Mouse (Mus musculus): ENCODE data around the gene Qk.

The Qk gene

DNA sequence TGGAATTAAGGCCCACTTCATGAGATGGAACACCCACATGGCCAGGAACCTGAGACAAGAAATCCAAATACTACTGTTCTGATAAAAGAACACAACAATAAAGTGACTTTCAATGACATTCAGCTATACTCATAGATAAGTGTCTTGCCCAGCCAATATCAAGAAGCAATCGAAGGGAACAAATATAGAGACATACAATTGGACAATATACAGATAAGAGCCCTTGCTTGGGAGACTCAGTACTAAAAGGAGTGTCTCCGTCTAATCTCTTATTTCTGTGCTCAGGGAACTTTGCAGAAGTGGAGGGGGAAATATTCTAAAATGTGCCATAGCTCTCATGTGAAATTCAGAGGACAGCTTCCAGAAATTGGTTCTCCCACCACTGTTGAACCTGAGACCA lies 83.1 kb downstream of the Qk start:
- DNase-seq, result no peak

DNA sequence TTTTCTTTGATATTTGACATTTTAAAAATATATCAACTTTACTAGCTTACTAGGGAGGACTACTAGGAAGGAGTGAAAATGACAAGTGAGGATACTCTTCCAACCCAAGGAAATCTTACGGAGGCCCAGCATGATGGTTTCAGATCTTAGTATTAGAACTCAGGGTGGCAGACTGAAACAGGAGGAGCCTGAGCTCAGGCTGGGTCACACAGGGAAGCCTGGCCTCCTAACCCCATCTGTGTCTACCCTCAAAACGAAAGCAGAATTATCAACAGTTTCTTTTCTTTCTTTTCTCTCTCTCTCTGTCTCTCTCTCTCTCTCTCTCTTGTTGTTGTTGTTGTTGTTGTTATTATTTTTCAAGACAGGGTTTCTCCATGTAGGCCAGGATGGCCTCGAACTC lies 87.2 kb downstream of the Qk start:
- DNase-seq, result no peak

DNA sequence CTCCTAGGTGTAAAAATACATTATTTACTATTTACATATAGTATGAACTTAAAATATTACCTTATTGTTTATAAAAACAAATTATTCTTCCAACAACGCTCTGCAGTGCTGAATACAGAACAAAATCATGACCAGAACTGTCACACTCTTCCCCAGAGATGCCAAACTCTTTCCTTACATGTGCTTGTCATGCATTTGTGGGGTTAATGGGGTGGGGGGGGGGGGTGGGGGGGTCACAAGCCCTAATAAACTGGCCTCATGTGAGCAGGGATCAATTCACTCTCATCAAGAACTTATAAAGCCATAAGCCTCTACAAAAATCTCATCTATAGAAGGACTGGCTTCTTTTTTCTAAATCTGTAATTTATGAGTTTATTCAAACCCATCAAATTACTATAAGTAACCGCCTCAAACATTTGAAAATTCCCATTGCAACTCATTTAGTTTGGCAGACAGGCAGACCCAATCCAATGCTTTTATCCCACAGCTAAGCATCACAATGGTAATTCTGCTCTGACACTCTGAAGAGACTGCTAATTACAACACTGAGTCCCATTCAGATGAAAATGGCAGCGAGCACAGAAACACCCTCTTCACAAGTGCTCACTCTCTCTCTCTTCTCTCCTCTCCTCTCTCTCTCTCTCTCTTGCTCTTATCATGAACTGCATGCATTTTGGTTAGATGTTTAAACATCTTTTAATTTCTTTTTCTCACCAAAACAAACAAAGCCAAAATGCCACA lies 91.7 kb downstream of the Qk start:
- DNase-seq, result no peak

DNA sequence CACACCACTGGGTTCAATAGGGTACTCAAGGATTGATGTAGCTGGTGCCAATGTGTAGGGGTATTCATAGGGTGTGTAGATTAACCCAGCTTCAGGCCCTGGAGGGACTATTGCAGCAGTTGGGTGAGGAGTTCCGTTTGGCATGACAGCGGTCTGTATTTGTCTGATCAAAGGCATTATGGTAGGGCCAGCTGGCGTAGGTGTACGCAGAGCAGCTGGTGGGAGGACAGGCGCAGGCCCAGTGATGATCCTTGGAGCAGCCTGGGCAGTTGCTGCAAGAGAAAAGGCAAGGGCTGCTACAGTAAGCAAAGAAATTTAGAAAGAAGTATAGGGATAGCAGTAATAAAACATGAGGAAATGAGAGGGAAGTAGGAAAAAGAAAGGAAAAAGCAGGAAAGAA lies 103.5 kb downstream of the Qk start:
- DNase-seq, result no peak

DNA sequence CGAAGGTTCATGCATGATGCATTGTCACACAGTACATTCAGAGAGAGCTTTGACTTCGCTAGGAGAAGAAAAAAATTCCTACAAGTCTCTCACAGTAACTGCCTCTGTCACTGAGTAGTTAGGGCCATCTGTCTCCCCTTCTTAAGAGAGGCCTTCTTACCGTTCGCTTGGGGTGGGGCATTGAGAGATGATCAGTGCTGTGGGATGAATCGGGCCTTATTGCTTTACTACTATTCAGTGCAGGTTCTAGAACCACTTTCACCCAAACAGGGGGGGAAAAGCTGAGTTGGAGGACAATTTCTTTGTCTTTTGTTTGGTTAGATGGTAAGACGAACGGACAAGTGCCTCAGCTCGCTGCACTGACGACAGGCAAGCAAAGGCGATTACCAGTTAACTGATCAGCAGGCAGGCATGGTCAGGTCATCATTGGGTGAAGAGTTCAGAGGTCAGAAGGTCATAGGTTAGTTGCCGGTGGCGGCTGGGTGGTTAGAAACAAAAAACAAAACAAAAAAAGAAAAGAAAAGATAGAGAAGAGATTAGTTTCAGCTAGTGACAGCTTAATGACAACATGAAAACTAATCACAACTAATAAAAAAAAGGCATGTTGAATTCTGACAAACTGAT lies 110.4 kb downstream of the Qk start:
- DNase-seq, result no peak

DNA sequence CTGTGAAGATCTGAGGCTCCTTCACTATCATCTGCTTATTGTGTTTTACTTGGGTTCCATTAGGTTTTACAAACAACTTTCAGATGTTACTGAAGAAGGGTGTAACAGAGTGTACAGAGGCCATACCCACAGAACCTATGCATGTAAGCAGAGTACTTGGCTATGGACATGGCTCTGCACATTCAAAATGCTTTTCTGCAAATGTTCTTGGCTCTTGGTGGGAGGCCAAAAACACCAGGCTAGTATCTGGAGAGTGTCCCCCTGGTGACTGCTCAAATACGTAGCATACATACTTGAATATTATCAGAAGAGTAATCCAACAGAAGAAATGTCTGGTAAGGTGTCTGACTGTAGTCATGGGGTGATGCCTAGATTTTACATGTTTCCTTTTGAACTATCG lies 121.0 kb downstream of the Qk start:
- no peak for DNase-seq

DNA sequence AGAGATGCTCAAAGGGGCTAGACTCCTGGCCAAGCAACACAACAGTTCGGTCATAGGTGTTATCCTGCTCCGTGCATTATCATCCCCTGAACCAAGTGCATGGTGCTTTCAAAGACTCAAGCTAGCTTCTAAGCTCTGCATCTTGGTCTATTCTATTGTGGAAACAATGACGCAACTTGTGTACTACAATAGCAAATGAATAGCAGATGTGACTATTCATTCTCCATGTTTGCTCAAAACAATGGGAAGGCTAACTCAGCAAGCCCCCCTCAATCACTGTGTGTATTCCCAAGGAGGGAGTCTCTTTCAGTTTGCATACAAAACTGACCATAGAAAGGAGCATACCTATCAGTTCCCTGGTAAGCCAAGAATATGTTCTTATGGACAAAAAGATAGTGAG lies 121.4 kb downstream of the Qk start:
- DNase-seq, result no peak

DNA sequence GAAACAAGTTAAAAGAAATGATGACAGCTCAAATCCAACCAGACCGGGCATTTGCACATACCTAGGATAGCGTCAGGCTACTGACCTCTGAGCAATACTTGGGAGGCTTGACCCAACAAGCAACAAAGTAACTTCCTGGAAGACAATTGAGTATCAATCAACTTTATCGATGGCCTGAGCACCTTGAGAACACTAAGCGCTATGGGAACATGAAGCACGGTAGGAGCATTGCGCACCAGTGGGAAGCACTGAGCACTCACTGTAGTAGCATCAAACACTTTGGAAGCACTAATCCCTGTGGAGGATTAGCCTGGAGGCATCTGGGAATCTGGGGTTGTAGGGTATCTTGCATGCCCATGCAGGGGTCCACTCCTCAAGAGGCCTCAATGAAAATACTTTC lies 124.0 kb downstream of the Qk start:
- DNase-seq, result no peak

DNA sequence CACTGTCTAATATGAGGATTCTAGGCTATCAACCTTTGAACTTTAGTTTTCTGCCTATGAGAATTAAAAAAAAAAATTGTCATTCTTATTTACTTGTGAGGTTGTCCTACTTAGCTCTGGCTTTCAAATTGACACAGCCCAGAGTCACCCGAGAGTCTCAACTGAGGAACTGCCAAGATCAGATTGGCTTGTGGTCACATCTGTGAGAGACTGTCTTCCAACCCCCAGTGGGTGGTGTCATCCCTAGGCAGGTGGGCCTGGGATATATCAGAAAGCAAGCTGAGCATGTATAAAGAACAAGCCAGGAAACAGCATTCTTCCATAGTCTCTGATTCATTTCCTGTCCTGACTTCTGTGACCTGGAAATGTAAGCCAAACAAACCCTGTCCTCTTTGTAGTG lies 128.8 kb downstream of the Qk start:
- DNase-seq, result no peak

DNA sequence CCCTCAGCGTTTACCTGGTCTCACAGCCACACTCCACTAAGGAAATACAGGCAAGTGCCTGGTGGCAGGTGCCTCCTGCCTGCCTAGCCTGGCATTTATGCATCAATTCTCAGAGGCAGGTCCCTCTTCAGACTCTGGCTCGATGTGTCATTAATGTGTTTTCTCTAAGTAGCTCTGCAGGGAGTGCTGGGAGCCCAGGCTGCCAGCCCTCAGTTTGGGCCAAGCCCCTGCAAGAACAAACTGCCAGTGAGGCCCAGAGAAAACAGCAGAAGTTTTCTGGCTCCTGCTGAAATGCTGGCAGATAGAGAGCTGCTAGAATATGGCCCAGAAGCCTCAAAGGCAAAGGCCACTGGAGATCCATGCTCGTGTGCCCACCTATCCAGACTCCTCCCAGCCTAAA lies 131.2 kb downstream of the Qk start:
- no peak for DNase-seq

DNA sequence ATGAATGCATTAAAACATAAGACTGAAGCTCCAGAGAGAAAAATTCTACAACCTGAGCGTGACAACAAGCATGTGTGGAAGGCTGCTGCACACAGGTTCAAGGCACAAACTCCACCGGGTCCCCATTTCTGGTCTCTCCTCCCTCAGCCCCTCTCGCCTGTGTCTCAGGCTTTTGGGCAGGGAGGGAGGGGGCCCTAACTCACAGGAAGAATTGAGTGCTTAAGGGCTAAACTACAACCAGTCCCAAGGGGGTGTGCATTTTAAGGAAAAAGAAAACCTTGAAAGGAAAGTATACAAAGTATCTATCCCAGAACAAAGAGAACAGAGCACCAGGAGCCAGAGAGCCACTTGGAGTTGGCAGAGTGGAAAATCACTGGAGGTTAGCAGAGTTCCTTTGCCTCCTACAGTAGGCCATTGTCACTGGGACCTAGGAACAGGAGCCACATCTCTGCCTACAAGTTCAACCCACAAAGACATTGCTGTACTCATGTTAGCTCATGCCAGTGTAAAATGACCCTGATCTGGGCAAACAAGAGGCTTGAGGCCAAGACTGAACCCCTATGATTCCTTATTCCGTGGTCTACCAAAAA lies 132.1 kb downstream of the Qk start:
- DNase-seq, result no peak

DNA sequence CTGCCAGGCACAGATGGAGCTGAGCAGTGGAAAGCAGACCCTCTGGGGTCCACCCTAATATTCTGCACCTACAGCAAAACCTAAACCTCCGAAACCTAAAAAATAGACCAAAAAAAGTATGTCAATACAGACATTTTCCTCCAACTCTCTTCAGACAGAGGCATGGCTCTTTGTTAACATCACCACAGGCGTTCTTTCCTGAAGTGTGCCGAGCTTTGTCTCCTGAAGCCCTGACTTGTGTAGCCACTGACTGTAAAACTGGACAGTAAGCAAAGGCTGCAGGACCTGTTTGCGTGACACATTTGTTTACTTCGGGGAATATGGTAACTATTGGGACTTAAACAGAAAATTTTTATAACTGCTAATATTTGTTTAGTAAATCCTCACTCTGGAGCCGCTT lies 137.9 kb downstream of the Qk start:
- no peak for DNase-seq

DNA sequence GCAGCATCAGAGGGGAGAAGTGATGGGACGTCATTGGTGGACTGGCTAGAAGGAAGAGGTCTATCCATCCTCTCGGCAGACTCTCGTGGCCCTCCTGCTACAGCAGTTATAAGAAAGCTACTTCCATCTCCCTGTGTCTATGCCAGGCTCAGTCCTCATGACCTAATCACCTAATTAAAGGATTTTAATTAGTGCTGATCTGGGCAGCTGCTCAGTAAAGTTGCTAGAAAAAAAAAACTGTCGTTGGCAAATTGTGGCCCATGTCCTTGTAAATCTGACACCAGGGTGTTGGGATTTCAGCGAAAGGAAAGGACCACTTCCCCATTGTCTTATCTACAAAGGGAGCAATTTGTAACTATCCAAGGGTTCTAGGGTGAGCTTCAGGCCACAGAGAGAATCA lies 142.6 kb downstream of the Qk start:
- DNase-seq, result no peak

DNA sequence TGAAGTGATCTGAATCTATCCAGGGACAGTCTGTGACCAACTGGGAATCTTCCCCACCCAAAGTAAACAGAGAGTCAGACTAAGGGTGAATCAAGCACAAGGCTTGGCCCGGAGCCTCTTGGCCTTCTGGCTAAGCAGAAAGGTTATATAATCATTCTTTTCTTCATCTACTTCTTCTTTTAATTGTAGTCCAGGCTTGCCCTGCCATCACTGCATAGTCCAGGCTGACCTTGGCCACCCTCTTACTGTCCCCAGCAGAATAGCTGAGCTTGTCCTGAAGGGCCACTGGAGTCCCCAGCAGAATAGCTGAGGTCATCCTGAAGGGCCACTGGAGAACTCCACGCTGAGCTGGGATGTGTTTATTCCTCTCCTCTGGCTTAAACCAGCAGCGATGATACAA lies 158.4 kb downstream of the Qk start:
- peak; percentile 12 for DNase-seq

DNA sequence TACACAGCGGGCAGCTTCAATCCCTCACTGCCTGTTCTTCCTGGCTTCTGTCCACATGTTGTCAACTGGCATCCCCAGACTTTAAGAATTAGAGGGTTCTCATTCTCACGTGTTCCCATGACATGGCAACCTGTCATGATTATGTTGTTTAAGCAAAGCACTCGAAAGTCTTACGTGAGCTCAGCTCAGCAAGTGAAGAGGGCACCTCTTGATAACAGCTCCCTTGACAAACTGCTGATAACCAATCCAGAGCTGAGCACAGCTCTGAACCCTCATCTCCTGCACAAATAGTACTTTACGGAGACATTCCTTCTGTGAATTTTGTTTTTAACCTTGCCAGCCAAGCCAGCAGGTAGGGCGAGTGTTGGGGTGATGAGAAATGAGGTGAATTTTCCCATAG lies 159.2 kb downstream of the Qk start:
- DNase-seq, result no peak

DNA sequence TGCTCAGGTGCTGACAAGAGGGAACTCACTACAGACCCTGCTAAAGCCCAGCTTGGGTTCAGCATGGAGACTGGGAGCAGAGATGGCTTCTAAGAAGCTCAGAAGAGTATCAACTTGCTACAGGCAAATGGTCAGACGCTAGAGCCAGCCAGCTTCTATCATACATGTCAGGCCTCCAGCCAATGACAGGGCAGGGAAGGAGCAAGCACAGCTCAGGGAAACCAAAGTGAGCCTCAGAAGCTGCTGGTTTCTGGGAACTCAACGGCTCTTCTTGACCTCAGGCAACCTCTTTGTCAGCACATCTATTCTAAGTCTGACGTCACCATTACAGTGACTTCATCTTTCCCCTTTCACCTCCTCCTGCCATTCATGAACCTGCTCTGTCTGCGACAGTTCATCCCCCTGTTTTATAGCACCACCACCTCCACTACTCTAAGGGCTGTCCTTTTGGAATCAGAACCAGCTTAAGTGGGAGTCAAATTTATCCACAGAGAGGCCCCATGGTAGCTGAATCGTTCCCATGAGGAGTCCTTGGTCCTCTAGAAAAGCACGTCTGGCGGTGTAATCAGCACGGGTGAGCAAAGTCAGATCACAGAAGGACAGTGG lies 166.7 kb downstream of the Qk start:
- DNase-seq, result no peak
